In the genomic region with DNA sequence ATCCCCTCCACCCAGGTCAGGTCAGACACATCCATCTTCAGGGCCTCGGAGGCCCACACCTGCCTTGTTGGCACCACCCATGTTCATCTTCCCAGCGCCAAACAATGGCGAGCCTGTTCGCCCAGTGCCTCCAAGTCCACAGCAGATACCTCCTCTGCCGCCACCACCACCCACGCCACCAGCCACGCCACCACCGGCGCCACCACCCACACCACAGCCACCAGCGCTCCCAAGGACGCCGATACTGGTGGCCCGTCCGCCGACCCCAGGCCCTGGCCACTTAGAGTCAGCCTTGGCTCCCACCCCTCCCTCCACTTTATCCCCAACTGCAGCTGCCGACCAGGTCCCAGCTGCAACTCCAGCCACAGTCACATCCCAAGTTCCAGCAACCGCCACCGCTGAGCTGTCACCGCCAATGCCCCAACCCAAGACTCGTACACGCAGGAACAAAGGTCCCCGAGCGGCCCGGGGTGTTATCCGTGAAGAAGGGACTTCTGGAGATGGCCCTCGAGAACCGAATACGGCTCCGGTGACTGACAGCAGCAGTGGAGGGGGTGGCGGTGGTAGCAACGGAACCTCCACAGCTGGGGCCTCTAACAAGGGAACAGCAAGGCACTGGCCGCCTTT, we compare ENCODE assay signal across 12 mouse cellular contexts. TPM values are rescaled to one million over a fixed set of nuclear protein-coding genes. Genes with fewer than 3 reads are reported as not detected.
DNase-seq lines count a peak whose midpoint lies in the region; ATAC-seq and TF ChIP-seq lines count a peak whose summit lies in the region.
"Had no signal": no experiment of that assay in that cellular context is flagged by ENCODE, and none has a peak within 500 bp of the region (broad histone marks: within the 10 kb centered on the region; RNA-seq: fewer than 3 reads in every experiment).

No protein-coding gene starts in this region.

- DNase-seq in gastrocnemius, adult 2 months: peak; percentile 38
- no peak for DNase-seq in gastrocnemius, adult 8-10 months (ENCODE audit: low spot score in 2 of 2)
- DNase-seq in lung, postnatal 36 days: no peak
- DNase-seq in brain, embryonic 14.5 days (ENCODE audit: low read depth): peak; percentile 10
- DNase-seq in urinary bladder, adult 18-20 months (ENCODE audit: low spot score in 2 of 2): no peak
- DNase-seq: forebrain, postnatal 0 days; kidney, adult 9 months; liver, postnatal 0 days; right cerebral cortex, adult 18-20 months had no signal

- 44% methylated on average over 32 of the region's 32 CpGs for WGBS in lung, embryonic 15.5 days

- H3K79me2 ChIP-seq in myocyte (ENCODE audit: control insufficient read depth, insufficient read depth): peaks cover 20% of the 10 kb centered on the region

- no peaks in the 10 kb centered on the region for H3K9me3 ChIP-seq in lung, embryonic 15.5 days

- no peak for TF ChIP-seq POLR2A in brain, embryonic 14.5 days (IDR thresholded peaks at IDR 0.05; ENCODE audit: borderline replicate concordance, extremely low read depth, insufficient read depth, insufficient read length, poor library complexity, severe bottlenecking)
- peak; percentile 42 for TF ChIP-seq POLR2A in myocyte (IDR thresholded peaks at IDR 0.05; ENCODE audit: insufficient read length, low read depth)

- intact Hi-C loops in gastrocnemius, adult 2 months (cut with DNase I): loop anchor here (5.0 to 10.0 kb wide), 2 partner anchors 408 to 1680 kb away; a partner anchor contains a TSS

- H3K27me3 ChIP-seq in lung, embryonic 15.5 days: peaks cover 53% of the 10 kb centered on the region
- H3K27me3 ChIP-seq in myocyte (ENCODE audit: control insufficient read depth, insufficient read depth, insufficient read length): no peaks in the 10 kb centered on the region

- H3K9ac ChIP-seq in lung, embryonic 15.5 days: no peak overlapping the region
- H3K9ac ChIP-seq: forebrain, postnatal 0 days; liver, postnatal 0 days had no signal

- no peak for TF ChIP-seq CTCF in gastrocnemius, adult 2 months (IDR thresholded peaks at IDR 0.05)
- no peak for TF ChIP-seq CTCF in brain, embryonic 14.5 days (IDR thresholded peaks at IDR 0.05; ENCODE audit: borderline replicate concordance, extremely low read depth, insufficient read depth, insufficient read length)

- ATAC-seq in lung, embryonic 15.5 days (ENCODE audit: borderline replicate concordance, extremely low read depth, low FRiP score, low TSS enrichment): no peak
- no peak for ATAC-seq in activated CD4-positive, CD25-positive, alpha-beta regulatory T cell, adult 4 months
- ATAC-seq: forebrain, postnatal 0 days; liver, postnatal 0 days had no signal

- H3ac ChIP-seq in myocyte (ENCODE audit: control insufficient read depth, insufficient read length): no peak overlapping the region

- H3K27ac ChIP-seq in gastrocnemius, adult 2 months: no peak overlapping the region
- no peak overlapping the region for H3K27ac ChIP-seq in lung, embryonic 15.5 days

- H3K36me3 ChIP-seq in lung, embryonic 15.5 days: peaks cover 42% of the 10 kb centered on the region
- H3K36me3 ChIP-seq in myocyte (ENCODE audit: control insufficient read depth, insufficient read depth): peaks cover 22% of the 10 kb centered on the region

- H3K4me1 ChIP-seq in lung, embryonic 15.5 days: peaks cover 42% of the 10 kb centered on the region

- no peak overlapping the region for H3K4me3 ChIP-seq in gastrocnemius, adult 2 months
- H3K4me3 ChIP-seq in lung, embryonic 15.5 days: no peak overlapping the region
- H3K4me3 ChIP-seq in myocyte: no peak overlapping the region

- peak overlapping the region; percentile 91; the same call in 1 of the 2 replicates for H3K4me2 ChIP-seq in lung, embryonic 15.5 days
- H3K4me2 ChIP-seq in myocyte (ENCODE audit: low read depth): no peak overlapping the region

TF ChIP-seq in myocyte, 11 proteins besides CTCF, POLR2A, EP300 and RAD21:
- TF ChIP-seq SRF (IDR thresholded peaks at IDR 0.05; ENCODE audit: control insufficient read depth, insufficient read length, low read depth) (no peak), CEBPB (IDR thresholded peaks at IDR 0.05; ENCODE audit: insufficient read depth, poor library complexity, severe bottlenecking) (no peak), TCF12 (IDR thresholded peaks at IDR 0.05; ENCODE audit: insufficient read depth, poor library complexity, severe bottlenecking) (no peak), POLR2AphosphoS2 (IDR thresholded peaks at IDR 0.05; ENCODE audit: insufficient read length, low read depth) (peak; percentile 88)

RNA-seq across cellular contexts. Expression of a gene that starts 2.3 kb away (rescaled TPM):
- 1 to 10 TPM; 1.0 to 1.6 TPM for total RNA-seq in gastrocnemius, adult 2 months (2021)
- total RNA-seq in gastrocnemius, adult 8-10 months (2022): 1 to 10 TPM; 1.6 to 3.6 (median 2.6) TPM
- 1.4 and 2.3 TPM in 2 replicates for polyA plus RNA-seq in lung, embryonic 15.5 days (2015; fragmentation: Nextera tagmentation; extraction: Ambion mirVana)
- 29.0 and 35.6 TPM in 2 replicates for polyA plus RNA-seq in brain, embryonic 14.5 days (2012; rRNA removed)
- polyA plus RNA-seq in myocyte (2012; fragmentation: generic; extraction: Trizol): 4.1 TPM
- polyA plus RNA-seq in activated CD4-positive, CD25-positive, alpha-beta regulatory T cell, adult 4 months (2017; shearing (Covaris generic)): under 1 TPM in 1 of 2 experiments, not detected in 1; 0.78 TPM

RNA-seq across cellular contexts. Expression of a gene that starts 2.5 kb away (rescaled TPM):
- total RNA-seq in gastrocnemius, adult 2 months (2021): under 1 TPM; 0.14 to 0.20 TPM
- under 1 TPM in 3 of 4 experiments, not detected in 1; 0.21 to 0.25 (median 0.24) TPM for total RNA-seq in gastrocnemius, adult 8-10 months (2022)
- 0.34 and 0.74 TPM in 2 replicates for polyA plus RNA-seq in lung, embryonic 15.5 days (2015; fragmentation: Nextera tagmentation; extraction: Ambion mirVana)
- 0.38 and 0.85 TPM in 2 replicates for polyA plus RNA-seq in brain, embryonic 14.5 days (2012; rRNA removed)
- 0.89 TPM for polyA plus RNA-seq in myocyte (2012; fragmentation: generic; extraction: Trizol)
- not detected for polyA plus RNA-seq in activated CD4-positive, CD25-positive, alpha-beta regulatory T cell, adult 4 months (2017; shearing (Covaris generic))
- polyA plus RNA-seq: liver, postnatal 0 days had no signal

RNA-seq across cellular contexts. Expression of a gene that starts 8.0 kb away (rescaled TPM):
- total RNA-seq in gastrocnemius, adult 2 months (2021): 100 to 1,000 TPM; 142 to 228 TPM
- total RNA-seq in gastrocnemius, adult 8-10 months (2022): 100 to 1,000 TPM; 168 to 274 (median 229) TPM
- 267 and 270 TPM in 2 replicates for polyA plus RNA-seq in lung, embryonic 15.5 days (2015; fragmentation: Nextera tagmentation; extraction: Ambion mirVana)
- polyA plus RNA-seq in brain, embryonic 14.5 days (2012; rRNA removed): 287 and 313 TPM in 2 replicates
- polyA plus RNA-seq in myocyte (2012; fragmentation: generic; extraction: Trizol): 404 TPM
- polyA plus RNA-seq in activated CD4-positive, CD25-positive, alpha-beta regulatory T cell, adult 4 months (2017; shearing (Covaris generic)): 100 to 1,000 TPM; 214 to 229 TPM

RNA-seq across cellular contexts. Expression of a gene that starts 16.5 kb away (rescaled TPM):
- total RNA-seq in gastrocnemius, adult 2 months (2021): 10 to 100 TPM; 10.2 to 11.5 TPM
- total RNA-seq in gastrocnemius, adult 8-10 months (2022): 10 to 100 TPM in 3 of 4 experiments, 1 to 10 TPM in 1; 9.9 to 11.0 (median 10.5) TPM
- 17.7 and 19.3 TPM in 2 replicates for polyA plus RNA-seq in lung, embryonic 15.5 days (2015; fragmentation: Nextera tagmentation; extraction: Ambion mirVana)
- 21.1 and 28.2 TPM in 2 replicates for polyA plus RNA-seq in brain, embryonic 14.5 days (2012; rRNA removed)
- polyA plus RNA-seq in myocyte (2012; fragmentation: generic; extraction: Trizol): 11.6 TPM
- polyA plus RNA-seq in activated CD4-positive, CD25-positive, alpha-beta regulatory T cell, adult 4 months (2017; shearing (Covaris generic)): 10 to 100 TPM; 11.4 to 16.3 TPM

RNA-seq across cellular contexts. Expression of a gene that starts 37.9 kb away (rescaled TPM):
- total RNA-seq in gastrocnemius, adult 2 months (2021): under 1 TPM; 0.61 to 0.84 TPM
- total RNA-seq in gastrocnemius, adult 8-10 months (2022): under 1 TPM; 0.24 to 0.67 (median 0.37) TPM
- polyA plus RNA-seq in lung, embryonic 15.5 days (2015; fragmentation: Nextera tagmentation; extraction: Ambion mirVana): 1.1 and 1.7 TPM in 2 replicates
- polyA plus RNA-seq in brain, embryonic 14.5 days (2012; rRNA removed): 2.7 and 3.9 TPM in 2 replicates
- 0.01 TPM for polyA plus RNA-seq in myocyte (2012; fragmentation: generic; extraction: Trizol)
- 1 to 10 TPM in 1 of 2 experiments, under 1 TPM in 1; 0.95 to 1.1 TPM for polyA plus RNA-seq in activated CD4-positive, CD25-positive, alpha-beta regulatory T cell, adult 4 months (2017; shearing (Covaris generic))

Comparison
In these comparisons a context has a peak if more than half of its experiments do, and no peak if none do; other contexts are left out.
1. DNase-seq: peak in gastrocnemius, adult 2 months (single experiment) and brain, embryonic 14.5 days (single experiment); none in gastrocnemius, adult 8-10 months (0 of 2), lung, postnatal 36 days (single experiment) and urinary bladder, adult 18-20 months (0 of 2).